Mouse (Mus musculus) liver, embryonic 14.5 days (tissue): Measurements from ENCODE around the gene Nfatc2.

Source experiments
- CTCF ChIP-seq: IDR thresholded peaks from 2 replicates; pipeline ENCODE4 v1.5.1; 2016; ENCODE audit warnings: antibody characterized with exemption, low read depth, control low read depth
- EP300 ChIP-seq: IDR thresholded peaks from 2 replicates; pipeline ENCODE4 v1.6.1; 2016; ENCODE audit warnings: antibody characterized with exemption, low read depth

DNA sequence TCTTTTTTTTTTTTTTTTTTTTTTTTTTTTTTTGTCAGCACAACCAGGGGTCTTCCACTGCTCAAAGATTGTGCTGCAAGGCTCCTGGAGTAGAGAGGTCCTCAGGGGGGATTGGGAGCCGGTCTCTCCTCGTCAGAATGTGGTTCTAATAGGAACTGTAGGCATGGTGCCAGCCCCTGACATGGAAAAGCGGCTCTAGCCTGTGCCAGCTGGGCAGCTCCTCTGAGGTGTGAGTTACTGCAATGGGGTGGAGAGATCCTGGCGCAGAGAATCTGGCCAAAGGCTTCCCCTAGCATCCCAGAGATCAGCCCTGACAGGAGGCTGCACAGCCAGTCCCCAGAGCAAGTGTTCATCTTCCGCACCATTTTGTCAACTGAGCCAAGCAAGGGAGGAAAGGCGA, 120.8 kb downstream of the Nfatc2 start:
- TF ChIP-seq CTCF (no peak), EP300 (no peak)
